Mouse (Mus musculus) myocyte (in vitro differentiated cells): ENCODE data around the gene Dnajc25. TPM values are rescaled to one million over a fixed set of nuclear protein-coding genes. Genes with fewer than 3 reads are reported as not detected.

Experiments
- H3K27me3 ChIP-seq: one replicate; pipeline ENCODE4 v1.6.1; 2011; ENCODE audit not compliant: control insufficient read depth, insufficient read depth, insufficient read length
- H3K36me3 ChIP-seq: one replicate; pipeline ENCODE4 v1.6.1; 2011; ENCODE audit not compliant: control insufficient read depth, insufficient read depth
- H3K4me2 ChIP-seq: one replicate; pipeline ENCODE4 v1.6.1; 2011; ENCODE audit warnings: low read depth, control low read depth
- H3K4me3 ChIP-seq: one replicate; pipeline ENCODE4 v1.5.1; 2011; ENCODE audit warnings: mild to moderate bottlenecking, control low read depth, moderate library complexity
- H3K79me2 ChIP-seq: one replicate; pipeline ENCODE4 v1.6.1; 2011; ENCODE audit not compliant: control insufficient read depth, insufficient read depth
- H3ac ChIP-seq: one replicate; pipeline ENCODE4 v1.6.1; 2011; ENCODE audit not compliant: control insufficient read depth, insufficient read length
- CEBPB ChIP-seq: IDR thresholded peaks from 2 replicates; pipeline ENCODE4 v1.6.1; 2011; ENCODE audit warnings: mild to moderate bottlenecking, moderate library complexity; ENCODE audit not compliant: poor library complexity, insufficient read depth, severe bottlenecking
- E2F4 ChIP-seq: IDR thresholded peaks from one replicate; pipeline ENCODE4 v1.6.1; 2011; ENCODE audit warnings: mild to moderate bottlenecking, control low read depth, moderate library complexity; ENCODE audit not compliant: insufficient read depth
- MAX ChIP-seq: IDR thresholded peaks from one replicate; pipeline ENCODE4 v1.6.1; 2011; ENCODE audit warnings: low read depth, mild to moderate bottlenecking, control low read depth
- MYOD1 ChIP-seq, 3 experiments: IDR thresholded peaks; one replicate each; pipeline ENCODE4 v1.6.1; 2011; ENCODE audit warnings: control low read depth in 2 of 3, low read depth in 2 of 3, mild to moderate bottlenecking in 2 of 3, moderate library complexity in 1 of 3; ENCODE audit not compliant: insufficient read length in 2 of 3, control insufficient read depth in 1 of 3
- MYOG ChIP-seq, 3 experiments: IDR thresholded peaks; one replicate each; pipeline ENCODE4 v1.6.1; 2011; ENCODE audit warnings: control low read depth in 2 of 3, low read depth in 2 of 3, mild to moderate bottlenecking in 2 of 3; ENCODE audit not compliant: insufficient read length in 2 of 3, control insufficient read depth in 1 of 3, insufficient read depth in 1 of 3
- POLR2A ChIP-seq: IDR thresholded peaks from one replicate; pipeline ENCODE4 v1.6.1; 2011; ENCODE audit warnings: low read depth, mild to moderate bottlenecking, control low read depth, moderate library complexity; ENCODE audit not compliant: insufficient read length
- POLR2AphosphoS2 ChIP-seq: IDR thresholded peaks from one replicate; pipeline ENCODE4 v1.6.1; 2011; ENCODE audit warnings: low read depth, control low read depth; ENCODE audit not compliant: insufficient read length
- REST ChIP-seq: IDR thresholded peaks from one replicate; pipeline ENCODE4 v1.6.1; 2011; ENCODE audit warnings: mild to moderate bottlenecking, control low read depth, moderate library complexity; ENCODE audit not compliant: insufficient read depth, insufficient read length
- SRF ChIP-seq: IDR thresholded peaks from one replicate; pipeline ENCODE4 v1.6.1; 2011; ENCODE audit warnings: low read depth; ENCODE audit not compliant: control insufficient read depth, insufficient read length
- TCF12 ChIP-seq: IDR thresholded peaks from one replicate; pipeline ENCODE4 v1.6.1; 2011; ENCODE audit warnings: mild to moderate bottlenecking, control low read depth; ENCODE audit not compliant: poor library complexity, insufficient read depth, severe bottlenecking
- TCF3 ChIP-seq: IDR thresholded peaks from one replicate; pipeline ENCODE4 v1.6.1; 2011; ENCODE audit warnings: low read depth, control low read depth; ENCODE audit not compliant: insufficient read length
- USF1 ChIP-seq: IDR thresholded peaks from one replicate; pipeline ENCODE4 v1.6.1; 2011; ENCODE audit warnings: low read depth, mild to moderate bottlenecking, control low read depth, moderate library complexity
- polyA plus RNA-seq: library from polyadenylated mRNA; unstranded; fragments of >200 nt; fragmentation: generic; extraction: Trizol; gene quantifications from one replicate; pipeline ENCODE4 v1.2.1, GENCODE M21; 2012; ENCODE audit warnings: missing spikeins

Dnajc25 gene
- polyA plus RNA-seq, 1 experiment = 5.4 TPM

- peak overlapping the region; percentile 8 for H3ac ChIP-seq
These were observed 39.6 kb downstream of the Dnajc25 start for GRCm38 (mm10) chr4:59034325-59034917.

DNA sequence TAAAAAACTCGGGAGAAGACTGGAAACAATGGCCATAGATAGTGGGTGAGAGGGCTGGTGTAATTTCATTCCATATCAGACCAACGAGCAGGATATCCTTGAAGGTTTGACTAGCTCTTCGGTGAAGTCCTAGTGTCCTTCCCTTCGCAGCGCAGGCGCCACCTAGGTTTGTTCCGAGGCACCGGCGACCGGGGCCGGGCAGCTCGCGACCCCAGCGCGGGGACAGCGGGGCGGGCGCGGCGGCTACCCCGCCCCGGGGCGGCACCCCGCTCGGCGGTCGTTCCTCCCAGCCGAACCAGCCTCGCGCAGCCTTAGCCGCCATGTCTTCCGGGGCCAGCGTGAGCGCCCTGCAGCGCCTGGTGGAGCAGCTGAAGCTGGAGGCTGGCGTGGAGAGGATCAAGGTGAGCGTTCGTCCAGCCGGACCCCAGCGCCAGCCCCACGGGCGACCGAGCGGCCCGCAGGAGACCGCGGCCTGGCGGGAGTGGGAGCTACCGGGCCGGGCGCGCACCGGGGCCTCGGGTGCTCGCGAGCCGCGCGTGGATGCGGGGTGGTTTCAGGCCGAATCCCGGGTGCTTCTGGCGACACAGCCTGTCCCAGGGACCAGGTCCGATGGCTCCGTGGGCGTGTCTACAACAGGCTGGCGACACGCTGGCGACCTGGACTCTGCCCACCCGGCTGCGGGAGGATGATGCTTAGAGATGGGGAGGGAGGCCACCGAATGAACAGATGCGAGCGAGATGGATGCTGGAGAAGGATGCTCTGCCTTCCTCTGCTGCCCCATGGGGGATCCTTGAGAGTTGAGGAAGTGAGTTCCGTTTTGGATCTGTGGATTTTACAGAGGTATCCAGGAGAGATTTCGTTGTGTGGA is 40.3 kb downstream of the Dnajc25 start, which contains the start of gene Gng10:
Gene Gng10, plus strand, starts transcription at position 171 of the 868 bp plus-strand sequence.
- peaks cover 20% of the 10 kb centered on the region for H3K79me2 ChIP-seq
- TF ChIP-seq POLR2AphosphoS2 = no peak
- peak; percentile 82 for TF ChIP-seq POLR2A
- no peak for TF ChIP-seq E2F4
- TF ChIP-seq CEBPB = no peak
- no peak for TF ChIP-seq MAX
- TF ChIP-seq USF1 = no peak
- TF ChIP-seq TCF12 = no peak
- no peak for TF ChIP-seq REST
- TF ChIP-seq MYOD1 (IDR thresholded peaks at IDR 0.05; ENCODE audit: control insufficient read depth in 1 of 3, insufficient read length in 2 of 3, low read depth in 2 of 3) = no peak
- TF ChIP-seq SRF = no peak
- TF ChIP-seq MYOG (IDR thresholded peaks at IDR 0.05; ENCODE audit: control insufficient read depth in 1 of 3, insufficient read depth in 1 of 3, insufficient read length in 2 of 3, low read depth in 2 of 3) = peak in 1 of 3 experiments; percentile 1
- no peak for TF ChIP-seq TCF3
- no peaks in the 10 kb centered on the region for H3K27me3 ChIP-seq

More at GRCm38 (mm10) chr4:59034325-59034917, 39.6 kb downstream of the Dnajc25 start:
- Histone ChIP-seq H3K4me2 (peak overlapping the region; percentile 87), H3K36me3 (peaks cover under 1% of the 10 kb centered on the region), H3K27me3 (no peaks in the 10 kb centered on the region), H3K79me2 (peaks cover 20% of the 10 kb centered on the region), H3K4me3 (peak overlapping the region; percentile 36)
- TF ChIP-seq CEBPB = no peak
- no peak for TF ChIP-seq REST

GRCm38 (mm10) chr4:59035786-59036350 is 41.0 kb downstream of the Dnajc25 start:
- H3K4me3 ChIP-seq = peak overlapping the region; percentile 36
- H3K4me2 ChIP-seq = peak overlapping the region; percentile 82
- peaks cover 9% of the 10 kb centered on the region for H3K36me3 ChIP-seq
- peak overlapping the region; percentile 8 for H3ac ChIP-seq
- TF ChIP-seq REST = no peak
- TF ChIP-seq E2F4 = no peak
- TF ChIP-seq CEBPB = no peak
- no peak for TF ChIP-seq SRF
- no peak for TF ChIP-seq POLR2AphosphoS2
- no peak for TF ChIP-seq TCF3
- no peak for TF ChIP-seq USF1
- no peak for TF ChIP-seq POLR2A
- no peak for TF ChIP-seq MYOD1 (IDR thresholded peaks at IDR 0.05; ENCODE audit: control insufficient read depth in 1 of 3, insufficient read length in 2 of 3, low read depth in 2 of 3)
- TF ChIP-seq MYOG (IDR thresholded peaks at IDR 0.05; ENCODE audit: control insufficient read depth in 1 of 3, insufficient read depth in 1 of 3, insufficient read length in 2 of 3, low read depth in 2 of 3) = no peak
- no peak for TF ChIP-seq MAX
- no peak for TF ChIP-seq TCF12
- no peaks in the 10 kb centered on the region for H3K27me3 ChIP-seq
- peaks cover 20% of the 10 kb centered on the region for H3K79me2 ChIP-seq

More for the DNA sequence above, 40.3 kb downstream of the Dnajc25 start, which contains the start of gene Gng10:
- peak within 1 kb of the TSS; percentile 8 for H3ac ChIP-seq
- peak within 1 kb of the TSS; percentile 36 for H3K4me3 ChIP-seq
- peaks cover 7% of the 10 kb centered on the region for H3K36me3 ChIP-seq
- H3K4me2 ChIP-seq = peak within 1 kb of the TSS; percentile 87

DNA sequence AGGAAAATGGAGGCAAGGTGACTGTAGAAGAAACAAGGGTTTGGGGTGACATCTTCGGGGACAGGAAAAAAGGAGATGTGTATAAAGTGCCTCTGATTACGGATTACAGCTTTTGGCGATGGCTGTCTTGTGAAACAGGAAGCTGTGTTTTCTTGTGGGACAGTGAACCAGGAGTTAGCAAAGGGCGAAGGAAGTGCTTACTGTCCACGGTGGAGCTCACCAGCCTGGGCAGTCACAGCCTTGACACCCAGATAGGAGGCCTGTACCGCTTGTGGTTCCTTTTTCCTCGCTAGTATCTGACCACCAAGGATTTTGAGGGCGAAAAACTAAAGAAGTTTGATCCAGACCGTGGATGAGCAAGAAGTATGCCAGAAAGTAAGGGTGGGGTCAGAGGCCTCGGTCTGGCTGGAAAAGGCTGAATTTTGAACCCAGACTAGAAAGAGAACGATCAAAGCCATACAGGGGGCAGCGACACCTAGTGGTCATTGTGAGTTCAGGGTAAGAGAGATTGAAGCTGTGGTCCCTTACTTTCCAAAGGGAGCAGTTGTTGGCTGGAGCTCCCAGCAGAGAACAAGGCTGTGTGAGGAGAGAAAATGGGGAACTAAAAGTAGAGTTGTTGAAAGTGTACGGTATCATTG is 41.7 kb downstream of the Dnajc25 start:
- Histone ChIP-seq H3K4me2 (peak overlapping the region; percentile 82), H3K79me2 (peaks cover 20% of the 10 kb centered on the region), H3K27me3 (no peaks in the 10 kb centered on the region), H3ac (no peak overlapping the region), H3K4me3 (peak overlapping the region; percentile 36), H3K36me3 (peaks cover 13% of the 10 kb centered on the region)
- TF ChIP-seq CEBPB = no peak
- peak; percentile 26 for TF ChIP-seq POLR2A

- no peak overlapping the region for H3K4me2 ChIP-seq
- peaks cover 17% of the 10 kb centered on the region for H3K36me3 ChIP-seq
- H3ac ChIP-seq = no peak overlapping the region
- H3K4me3 ChIP-seq = no peak overlapping the region
- TF ChIP-seq TCF3 (no peak), MAX (no peak), TCF12 (no peak), E2F4 (no peak), USF1 (no peak), MYOG (IDR thresholded peaks at IDR 0.05; ENCODE audit: control insufficient read depth in 1 of 3, insufficient read depth in 1 of 3, insufficient read length in 2 of 3, low read depth in 2 of 3) (no peak), POLR2AphosphoS2 (no peak), MYOD1 (IDR thresholded peaks at IDR 0.05; ENCODE audit: control insufficient read depth in 1 of 3, insufficient read length in 2 of 3, low read depth in 2 of 3) (no peak), POLR2A (no peak)
- peaks cover 20% of the 10 kb centered on the region for H3K79me2 ChIP-seq
- no peaks in the 10 kb centered on the region for H3K27me3 ChIP-seq
These were observed 42.7 kb downstream of the Dnajc25 start for GRCm38 (mm10) chr4:59037525-59037924.
